Mouse (Mus musculus) thymus, postnatal 36 days (tissue): ENCODE measurements at regions not wholly inside any gene's neighbourhood (a gene's known extent, or its start where the extent isn't known, plus 50 kb on each side); places are given as distances from the start of the nearest gene placed in this dataset.

Source experiments
- DNase-seq, 2 experiments: peaks; one replicate each; pipeline ENCODE4 v3.0.0; 2022; ENCODE audit warnings: mixed read lengths in 2 of 2

- DNase-seq = no peak
These were observed 477.4 kb upstream of the Diaph2 start for GRCm38 (mm10) chrX:129272135-129272534.

GRCm38 (mm10) chrX:129303987-129304386, 445.6 kb upstream of the Diaph2 start:
- DNase-seq = peak in 1 of 2 experiments; percentile 2

GRCm38 (mm10) chrX:129309380-129309779, 440.2 kb upstream of the Diaph2 start:
- no peak for DNase-seq

GRCm38 (mm10) chrX:129329441-129329840, 420.1 kb upstream of the Diaph2 start:
- DNase-seq = no peak

- no peak for DNase-seq
These were observed 416.7 kb upstream of the Diaph2 start for GRCm38 (mm10) chrX:129332810-129333209.
